Mouse (Mus musculus): ENCODE measurements around the gene Depdc7.

- TF ChIP-seq POLR2A (IDR thresholded peaks at IDR 0.05; ENCODE audit: low read depth, low read length) = no peak
- no peak for TF ChIP-seq CTCF (IDR thresholded peaks at IDR 0.05; ENCODE audit: borderline replicate concordance, insufficient read depth, low read length)
Measured at GRCm38 (mm10) chr2:104709786-104710337, 32.8 kb downstream of the Depdc7 start.
